Mouse (Mus musculus) cerebellum, adult 2 months (tissue): ENCODE results near the gene Fam43a. TPM values are rescaled to one million over a fixed set of nuclear protein-coding genes. Genes with fewer than 3 reads are reported as not detected.

Experiments
- DNase-seq, 2 experiments: peaks; one replicate each; pipeline ENCODE4 v3.0.0; 2021
- H3K27ac ChIP-seq: fragments of 200-500 bp; 2 replicates; pipeline ENCODE4 v1.5.1; 2012; ENCODE audit warnings: low read length, control low read depth, inconsistent platforms; ENCODE audit not compliant: insufficient read depth
- H3K27me3 ChIP-seq: fragments of 200-500 bp; 2 replicates; pipeline ENCODE4 v1.6.1; 2012; ENCODE audit warnings: inconsistent platforms, mild to moderate bottlenecking, low read length, moderate library complexity; ENCODE audit not compliant: control insufficient read depth, insufficient read depth
- H3K4me1 ChIP-seq: fragments of 200-500 bp; 2 replicates; pipeline ENCODE4 v1.6.1; 2011; ENCODE audit warnings: low read length; ENCODE audit not compliant: control insufficient read depth, insufficient read depth
- H3K4me3 ChIP-seq: fragments of 200-500 bp; replicated peaks from 2 replicates; pipeline ENCODE3; 2011; ENCODE audit warnings: mild to moderate bottlenecking, low read depth, low read length, control low read depth; ENCODE audit not compliant: insufficient read depth
- CTCF ChIP-seq: fragments of 200-500 bp; IDR thresholded peaks from 2 replicates; pipeline ENCODE4 v1.5.1; 2011; ENCODE audit warnings: low read depth, mild to moderate bottlenecking, control low read depth, low read length, moderate library complexity, borderline replicate concordance; ENCODE audit not compliant: insufficient read depth
- POLR2A ChIP-seq: fragments of 200-500 bp; IDR thresholded peaks from 2 replicates; pipeline ENCODE4 v1.6.1; 2011; ENCODE audit warnings: low read length, control low read depth, borderline replicate concordance; ENCODE audit not compliant: insufficient read depth
- WGBS: fragments of 180-500 bp; shearing (Covaris S2); methylation state at CpG from one replicate; pipeline ENCODE4 v1.1.7; 2018; 5-methylcytosine and 5-hydroxymethylcytosine counted together
- polyA plus RNA-seq: library from polyadenylated mRNA; depleted of rRNA; stranded (reverse); fragments of >200 nt; gene quantifications from 2 replicates; pipeline ENCODE4 v1.2.3, GENCODE M21; 2012

Gene Fam43a
- polyA plus RNA-seq, 1 experiment = 15.2 TPM

DNA sequence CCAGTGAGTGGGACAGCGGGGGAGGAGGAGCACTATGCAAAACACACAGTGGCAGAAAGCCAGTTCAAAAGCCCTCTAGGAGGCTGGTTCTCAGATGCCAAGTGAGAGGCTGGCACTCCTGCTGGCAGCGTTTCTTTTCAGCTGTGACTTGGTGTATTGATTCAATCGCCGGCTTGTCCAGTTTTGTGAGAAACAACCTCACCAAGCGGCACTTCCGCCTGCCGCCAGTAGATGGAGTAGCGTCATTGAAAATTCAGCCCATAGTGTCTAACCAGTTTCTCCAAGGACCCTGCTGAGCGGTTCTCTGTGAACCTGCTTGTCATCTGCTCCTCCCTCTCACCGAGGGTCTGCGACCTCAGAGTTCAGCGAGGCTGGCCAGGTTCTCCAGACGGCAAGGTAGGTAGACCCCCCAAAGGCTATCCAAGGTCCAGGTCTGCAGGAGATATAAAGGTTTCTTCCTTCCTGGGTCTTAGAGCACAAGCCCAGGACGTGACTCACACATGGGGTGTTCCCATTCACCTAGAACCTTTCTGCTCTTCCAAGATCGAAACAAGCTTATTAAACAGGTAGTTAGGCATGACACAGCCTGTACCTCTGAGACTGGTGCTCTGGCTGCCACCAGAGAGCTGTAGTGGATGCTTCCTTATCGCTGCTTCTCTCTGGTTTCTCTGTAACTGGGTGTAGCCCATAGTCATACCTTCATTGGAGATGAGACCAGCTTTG lies 2.4 kb upstream of the Fam43a start:
- 3% methylated on average over 16 of the region's 16 CpGs for WGBS
- peak; percentile 88 to 95 for DNase-seq
- Histone ChIP-seq H3K4me1 (peaks cover 5% of the 10 kb centered on the region; the same call in 1 of the 2 replicates), H3K27ac (no peak overlapping the region; the same call in 1 of the 2 replicates), H3K27me3 (no peaks in the 10 kb centered on the region), H3K4me3 (peak overlapping the region; percentile 55)
- TF ChIP-seq POLR2A (no peak), CTCF (peak; percentile 91)

DNA sequence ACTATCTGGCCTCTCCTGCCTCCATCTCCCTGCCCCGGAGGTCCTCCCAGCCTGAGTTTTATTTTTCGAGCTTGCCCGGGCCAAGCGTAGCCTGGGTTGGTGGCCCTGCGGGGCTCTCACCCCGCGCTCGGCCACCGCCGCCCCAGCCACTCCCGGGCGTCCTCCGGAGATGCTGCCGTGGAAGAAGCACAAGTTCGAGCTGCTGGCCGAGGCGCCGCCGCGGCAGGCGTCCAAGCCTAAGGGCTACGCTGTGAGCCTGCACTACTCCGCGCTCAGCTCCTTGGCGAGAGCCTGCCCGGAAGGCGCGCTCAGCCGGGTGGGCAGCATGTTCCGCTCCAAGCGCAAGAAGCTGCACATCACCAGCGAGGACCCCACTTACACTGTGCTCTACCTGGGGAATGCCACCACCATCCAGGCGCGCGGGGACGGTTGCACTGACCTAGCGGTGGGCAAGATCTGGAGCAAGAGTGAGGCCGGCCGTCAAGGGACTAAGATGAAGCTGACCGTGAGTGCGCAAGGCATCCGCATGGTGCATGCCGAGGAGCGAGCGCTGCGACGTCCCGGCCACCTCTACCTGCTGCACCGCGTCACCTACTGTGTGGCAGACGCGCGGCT lies 1.0 kb downstream of the Fam43a start:
- H3K4me1 ChIP-seq = peaks cover 5% of the 10 kb centered on the region; the same call in 1 of the 2 replicates
- no peak for TF ChIP-seq POLR2A
- TF ChIP-seq CTCF = no peak
- no peaks in the 10 kb centered on the region for H3K27me3 ChIP-seq
- peak overlapping the region; percentile 64 for H3K4me3 ChIP-seq
- peak overlapping the region; percentile 6; the same call in 1 of the 2 replicates for H3K27ac ChIP-seq
- DNase-seq = peak; percentile 77 to 80
- under 1% methylated on average over 53 of the region's 53 CpGs for WGBS

DNA sequence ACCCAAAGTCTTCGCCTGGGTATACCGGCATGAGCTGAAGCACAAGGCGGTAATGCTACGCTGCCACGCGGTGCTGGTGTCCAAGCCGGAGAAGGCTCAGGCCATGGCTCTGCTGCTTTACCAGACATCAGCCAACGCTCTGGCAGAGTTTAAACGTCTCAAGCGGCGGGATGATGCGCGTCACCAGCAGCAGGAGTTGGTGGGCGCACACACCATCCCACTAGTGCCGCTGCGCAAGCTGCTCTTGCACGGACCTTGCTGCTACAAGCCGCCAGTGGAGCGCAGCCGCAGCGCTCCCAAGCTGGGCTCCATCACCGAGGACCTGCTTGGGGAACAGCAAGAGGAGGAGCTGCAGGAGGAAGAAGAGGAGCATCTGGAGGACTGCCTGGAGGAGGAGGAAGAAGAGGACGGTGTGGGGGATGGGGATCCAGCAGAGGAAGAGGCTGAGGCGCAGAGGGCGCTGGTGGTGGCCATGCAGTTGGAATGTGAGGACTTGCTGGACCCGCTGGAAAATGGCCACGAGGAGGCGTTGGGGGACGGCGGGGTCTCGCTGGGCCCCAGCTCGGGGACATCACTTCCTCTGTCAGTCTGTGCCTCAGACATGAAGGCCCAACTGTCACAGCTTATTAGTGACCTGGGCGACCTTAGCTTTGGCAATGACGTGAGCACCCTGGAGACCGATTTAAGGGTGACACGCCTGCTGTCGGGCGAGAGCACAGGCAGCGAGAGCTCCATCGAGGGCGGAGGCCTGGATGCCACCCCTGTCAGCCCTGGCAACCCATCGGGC lies 1.7 kb downstream of the Fam43a start:
- Histone ChIP-seq H3K27ac (no peak overlapping the region), H3K4me3 (peak overlapping the region; percentile 64), H3K4me1 (peaks cover 5% of the 10 kb centered on the region; the same call in 1 of the 2 replicates), H3K27me3 (no peaks in the 10 kb centered on the region)
- WGBS = 20% methylated on average over 42 of the region's 42 CpGs
- DNase-seq = peak; percentile 51 to 54
- TF ChIP-seq CTCF = 0 out of 2 replicates have a peak, but pooled peaks have one; percentile 10
- no peak for TF ChIP-seq POLR2A

DNA sequence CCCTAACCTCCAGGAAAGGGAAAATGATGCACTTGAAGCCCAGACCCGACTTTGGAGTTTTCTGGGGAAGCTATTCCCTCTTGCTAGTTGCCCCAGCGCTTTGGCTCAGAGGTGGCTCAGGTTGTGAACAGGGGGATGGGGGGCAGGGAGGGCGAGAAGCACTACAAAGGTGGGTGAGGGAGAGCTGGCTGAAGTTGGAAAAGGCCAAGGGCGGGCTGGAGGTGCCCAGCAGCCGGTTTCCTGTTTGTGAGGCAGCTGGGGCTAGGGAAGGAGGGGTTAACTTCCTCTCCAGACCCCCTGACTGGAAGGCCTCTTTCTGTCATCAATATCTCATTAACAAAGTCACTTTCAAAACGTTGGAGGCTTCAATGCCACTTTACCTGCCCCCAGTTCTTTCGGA lies 2.4 kb downstream of the Fam43a start:
- H3K4me1 ChIP-seq = peaks cover 5% of the 10 kb centered on the region; the same call in 1 of the 2 replicates
- TF ChIP-seq POLR2A (no peak), CTCF (no peak)
- H3K27ac ChIP-seq = no peak overlapping the region
- WGBS = 65% methylated on average over 7 of the region's 7 CpGs
- H3K4me3 ChIP-seq = no peak overlapping the region
- peak in 1 of 2 experiments; percentile 15 for DNase-seq
- H3K27me3 ChIP-seq = no peaks in the 10 kb centered on the region

DNA sequence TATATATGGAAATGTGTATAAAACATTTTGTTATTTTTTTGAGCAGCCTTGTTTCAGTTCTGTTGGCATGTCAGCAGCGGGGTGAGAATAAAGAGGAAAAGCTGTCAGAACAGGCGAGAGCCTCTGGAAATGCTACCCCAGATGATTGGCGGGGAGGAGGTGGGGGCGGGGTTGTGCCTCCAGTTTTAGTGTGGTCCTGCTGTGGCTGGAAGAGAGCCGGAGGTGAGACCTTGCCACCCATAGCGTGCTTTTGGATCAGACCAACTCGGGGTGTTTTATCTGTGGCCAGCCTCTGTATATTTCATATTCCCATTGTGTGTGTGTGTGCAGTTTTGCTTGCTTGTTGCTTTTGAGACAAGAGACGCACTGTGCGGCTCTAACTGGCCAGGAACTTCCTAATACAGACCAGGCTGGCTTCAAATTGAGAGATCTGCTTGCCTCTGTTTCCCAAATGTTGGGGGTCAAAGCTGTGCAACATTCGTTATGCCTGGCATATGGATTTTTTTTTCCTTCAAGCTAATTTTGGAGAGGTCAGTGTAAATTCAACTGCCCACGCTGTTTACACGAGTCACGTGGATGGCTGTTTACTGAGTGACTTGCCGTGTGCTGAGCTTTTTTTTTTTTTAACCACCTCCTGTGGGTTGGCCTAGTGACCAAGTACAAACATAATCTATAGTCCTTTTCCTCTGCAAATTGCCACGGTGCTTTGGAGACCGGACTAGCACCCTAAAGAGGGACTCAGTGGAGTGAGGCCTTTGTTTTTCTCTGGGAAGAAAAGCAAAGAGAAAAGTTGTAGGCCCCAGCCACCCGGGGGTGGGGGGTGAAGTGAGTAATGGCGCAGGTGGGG lies 3.4 kb downstream of the Fam43a start:
- H3K4me1 ChIP-seq = 0 out of 2 replicates have a peak, but pooled peaks cover 5% of the 10 kb centered on the region
- 41% methylated on average over 18 of the region's 18 CpGs for WGBS
- H3K27me3 ChIP-seq = no peaks in the 10 kb centered on the region
- no peak overlapping the region for H3K27ac ChIP-seq
- H3K4me3 ChIP-seq = no peak overlapping the region
- DNase-seq = no peak
- no peak for TF ChIP-seq POLR2A
- TF ChIP-seq CTCF = no peak

DNA sequence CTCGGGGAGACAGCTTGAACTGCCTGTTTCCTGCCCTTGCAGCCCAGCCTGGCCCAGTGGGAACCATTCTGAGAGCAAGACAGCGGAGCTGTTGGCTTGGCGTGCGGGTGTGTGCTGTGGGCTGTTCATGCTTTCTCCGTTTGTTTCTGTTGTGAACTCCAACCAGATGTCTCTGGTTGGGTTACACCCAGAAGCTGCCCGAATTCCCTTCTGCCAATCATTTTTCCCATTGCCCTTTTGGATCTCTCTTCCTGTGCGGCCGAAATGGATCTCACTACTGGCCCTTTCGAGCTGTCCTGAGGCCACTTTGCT lies 4.0 kb downstream of the Fam43a start:
- DNase-seq = no peak
- TF ChIP-seq CTCF (no peak), POLR2A (no peak)
- H3K27ac ChIP-seq = no peak overlapping the region
- H3K4me1 ChIP-seq = 0 out of 2 replicates have a peak, but pooled peaks cover 5% of the 10 kb centered on the region
- WGBS = 73% methylated on average over 9 of the region's 9 CpGs
- H3K4me3 ChIP-seq = no peak overlapping the region
- no peaks in the 10 kb centered on the region for H3K27me3 ChIP-seq
